Mouse (Mus musculus) erythroblast, embryonic 14.5 days (primary cell): Measurements from ENCODE around the gene Jag2.

ENCODE experiments used
- GATA1 ChIP-seq: IDR thresholded peaks from 2 replicates; pipeline ENCODE4 v1.6.1; 2012; ENCODE audit warnings: low read length, inconsistent platforms, mixed read lengths
- TAL1 ChIP-seq: IDR thresholded peaks from 3 replicates; pipeline ENCODE4 v1.6.1; 2012; ENCODE audit warnings: low read length, inconsistent platforms, mixed read lengths

- no peak for TF ChIP-seq TAL1
- no peak for TF ChIP-seq GATA1
Measured at GRCm38 (mm10) chr12:112943669-112944068, 14.1 kb upstream of the Jag2 start.
